Mouse (Mus musculus) MEL (cell line): Measurements from ENCODE around the gene 2410002F23Rik. TPM values are rescaled to one million over a fixed set of nuclear protein-coding genes. Genes with fewer than 3 reads are reported as not detected.

ENCODE experiments used
- polyA plus RNA-seq, 2 experiments: library from polyadenylated mRNA; stranded (reverse) in 1 of 2; unstranded in 1 of 2; fragments of >175 nt in 1 of 2; fragments of >200 nt in 1 of 2; gene quantifications; 2 replicates each; pipeline versions ENCODE4 v1.2.1 to v1.2.4; 2012; ENCODE audit warnings: low replicate concordance in 2 of 2, low read depth in 1 of 2; ENCODE audit not compliant: insufficient read length in 2 of 2, insufficient read depth in 1 of 2, missing spikeins in 1 of 2
- total RNA-seq: library from RNA; depleted of rRNA; stranded (reverse); fragments of 300-350 nt; gene quantifications from 2 replicates; pipeline ENCODE4 v1.2.3, GENCODE M21; 2012; rRNA removed

Gene 2410002F23Rik
- total and polyA plus RNA-seq, 3 experiments = 148 to 841 (median 174) TPM

Other genes starting within 250 kb of the 2410002F23Rik start
- gene Klk1b26, start 234.6 kb upstream of the 2410002F23Rik start, total RNA-seq = not detected in 2 replicates
- not detected for gene Klk1b26, start 234.6 kb upstream of the 2410002F23Rik start, polyA plus RNA-seq
- not detected in 2 replicates for gene Klk1b27, start 194.4 kb upstream of the 2410002F23Rik start, total RNA-seq
- gene Klk1b27, start 194.4 kb upstream of the 2410002F23Rik start, polyA plus RNA-seq = not detected
- gene Klk1b21, start 144.4 kb upstream of the 2410002F23Rik start, total RNA-seq = not detected in 2 replicates
- not detected for gene Klk1b21, start 144.4 kb upstream of the 2410002F23Rik start, polyA plus RNA-seq
- not detected in 2 replicates for gene Klk1b22, start 134.0 kb upstream of the 2410002F23Rik start, total RNA-seq
- not detected for gene Klk1b22, start 134.0 kb upstream of the 2410002F23Rik start, polyA plus RNA-seq
- not detected in 2 replicates for gene Klk1b16, start 110.0 kb upstream of the 2410002F23Rik start, total RNA-seq
- gene Klk1b16, start 110.0 kb upstream of the 2410002F23Rik start, polyA plus RNA-seq = not detected
- gene Klk1b24, start 58.5 kb upstream of the 2410002F23Rik start, total RNA-seq = not detected in 2 replicates
- gene Klk1b24, start 58.5 kb upstream of the 2410002F23Rik start, polyA plus RNA-seq = not detected
- gene Klk1b3, start 48.5 kb upstream of the 2410002F23Rik start, total RNA-seq = not detected in 2 replicates
- not detected for gene Klk1b3, start 48.5 kb upstream of the 2410002F23Rik start, polyA plus RNA-seq
- not detected in 2 replicates for gene Klk1b4, start 39.3 kb upstream of the 2410002F23Rik start, total RNA-seq
- not detected for gene Klk1b4, start 39.3 kb upstream of the 2410002F23Rik start, polyA plus RNA-seq
- not detected in 2 replicates for gene Klk1b5, start 30.8 kb upstream of the 2410002F23Rik start, total RNA-seq
- not detected for gene Klk1b5, start 30.8 kb upstream of the 2410002F23Rik start, polyA plus RNA-seq
- gene Klk1, start 21.4 kb upstream of the 2410002F23Rik start, total RNA-seq = not detected in 2 replicates
- not detected for gene Klk1, start 21.4 kb upstream of the 2410002F23Rik start, polyA plus RNA-seq
- gene Gm36864, start 10.5 kb upstream of the 2410002F23Rik start, total RNA-seq = not detected in 2 replicates
- gene Gm36864, start 10.5 kb upstream of the 2410002F23Rik start, polyA plus RNA-seq = under 1 TPM in 1 of 2 experiments, not detected in 1; 0.08 TPM
- 0.46 and 0.62 TPM in 2 replicates for gene 1700028J19Rik, start within 50 bp of the 2410002F23Rik start, total RNA-seq
- gene 1700028J19Rik, start within 50 bp of the 2410002F23Rik start, polyA plus RNA-seq = 1 to 10 TPM in 1 of 2 experiments, not detected in 1; 1.2 TPM
- gene Acp4, start 10.7 kb downstream of the 2410002F23Rik start, total RNA-seq = 0.10 and 0.12 TPM in 2 replicates
- under 1 TPM in 1 of 2 experiments, not detected in 1; 0.14 TPM for gene Acp4, start 10.7 kb downstream of the 2410002F23Rik start, polyA plus RNA-seq
- not detected in 2 replicates for gene Gm15517, start 14.7 kb downstream of the 2410002F23Rik start, total RNA-seq
- gene Gm15517, start 14.7 kb downstream of the 2410002F23Rik start, polyA plus RNA-seq = not detected
- 0.33 and 0.39 TPM in 2 replicates for gene Clec11a, start 60.2 kb downstream of the 2410002F23Rik start, total RNA-seq
- gene Clec11a, start 60.2 kb downstream of the 2410002F23Rik start, polyA plus RNA-seq = under 1 TPM in 1 of 2 experiments, not detected in 1; 0.33 TPM
- gene Shank1, start 63.5 kb downstream of the 2410002F23Rik start, total RNA-seq = 0.12 and 0.29 TPM in 2 replicates
- gene Shank1, start 63.5 kb downstream of the 2410002F23Rik start, polyA plus RNA-seq = 1 to 10 TPM in 1 of 2 experiments, not detected in 1; 3.9 TPM
- gene Syt3, start 137.4 kb downstream of the 2410002F23Rik start, total RNA-seq = 0.08 and 0.20 TPM in 2 replicates
- gene Syt3, start 137.4 kb downstream of the 2410002F23Rik start, polyA plus RNA-seq = under 1 TPM in 1 of 2 experiments, not detected in 1; 0.56 TPM
- gene 1700008O03Rik, start 139.1 kb downstream of the 2410002F23Rik start, total RNA-seq = not detected in 2 replicates
- under 1 TPM in 1 of 2 experiments, not detected in 1; 0.95 TPM for gene 1700008O03Rik, start 139.1 kb downstream of the 2410002F23Rik start, polyA plus RNA-seq
- 0.52 and 0.58 TPM in 2 replicates for gene Lrrc4b, start 182.3 kb downstream of the 2410002F23Rik start, total RNA-seq
- 1 to 10 TPM in 1 of 2 experiments, not detected in 1; 4.4 TPM for gene Lrrc4b, start 182.3 kb downstream of the 2410002F23Rik start, polyA plus RNA-seq
- gene Aspdh, start 218.7 kb downstream of the 2410002F23Rik start, total RNA-seq = not detected in 2 replicates
- gene Aspdh, start 218.7 kb downstream of the 2410002F23Rik start, polyA plus RNA-seq = under 1 TPM in 1 of 2 experiments, not detected in 1; 0.89 TPM
- 58.4 and 95.5 TPM in 2 replicates for gene Josd2, start 221.3 kb downstream of the 2410002F23Rik start, total RNA-seq
- 100 to 1,000 TPM in 1 of 2 experiments, not detected in 1; 141 TPM for gene Josd2, start 221.3 kb downstream of the 2410002F23Rik start, polyA plus RNA-seq
- gene Emc10, start 249.8 kb downstream of the 2410002F23Rik start, total RNA-seq = 81.3 and 91.4 TPM in 2 replicates
- 100 to 1,000 TPM in 1 of 2 experiments, not detected in 1; 149 TPM for gene Emc10, start 249.8 kb downstream of the 2410002F23Rik start, polyA plus RNA-seq
- 0.69 and 1.2 TPM in 2 replicates for gene Fam71e1, start 249.9 kb downstream of the 2410002F23Rik start, total RNA-seq
- 1 to 10 TPM in 1 of 2 experiments, not detected in 1; 2.0 TPM for gene Fam71e1, start 249.9 kb downstream of the 2410002F23Rik start, polyA plus RNA-seq